Mouse (Mus musculus): ENCODE measurements at regions not wholly inside any gene's neighbourhood (a gene's known extent, or its start where the extent isn't known, plus 50 kb on each side); places are given as distances from the start of the nearest gene placed in this dataset.

- ATAC-seq: no peak
Observed at GRCm38 (mm10) chr5:82472146-82472545, 882.8 kb downstream of the Tecrl start.

GRCm38 (mm10) chr5:82464272-82464671 lies 890.7 kb downstream of the Tecrl start:
- no peak for ATAC-seq
- no peaks in the 10 kb centered on the region for H3K9me3 ChIP-seq (replicated peaks)
- no peak overlapping the region for H3K9ac ChIP-seq
- no peak overlapping the region for H3K4me3 ChIP-seq
- 93% methylated on average over 2 of the region's 2 CpGs for WGBS
- H3K4me2 ChIP-seq: no peak overlapping the region
- H3K4me1 ChIP-seq: no peaks in the 10 kb centered on the region
- no peaks in the 10 kb centered on the region for H3K36me3 ChIP-seq (ENCODE audit: poor library complexity, severe bottlenecking)
- H3K27ac ChIP-seq: no peak overlapping the region
- H3K27me3 ChIP-seq: no peaks in the 10 kb centered on the region

More at GRCm38 (mm10) chr5:82472146-82472545, 882.8 kb downstream of the Tecrl start:
- no peak overlapping the region for H3K27ac ChIP-seq
- H3K9ac ChIP-seq: no peak overlapping the region
- H3K36me3 ChIP-seq (ENCODE audit: poor library complexity, severe bottlenecking): no peaks in the 10 kb centered on the region
- no peaks in the 10 kb centered on the region for H3K27me3 ChIP-seq
- no peaks in the 10 kb centered on the region for H3K9me3 ChIP-seq (replicated peaks)
- no peak overlapping the region for H3K4me3 ChIP-seq
- H3K4me1 ChIP-seq: no peaks in the 10 kb centered on the region
- WGBS: 91% methylated on average over 2 of the region's 2 CpGs
- H3K4me2 ChIP-seq: no peak overlapping the region

GRCm38 (mm10) chr5:82441288-82441687 lies 913.7 kb downstream of the Tecrl start:
- WGBS: 58% methylated on average over 4 of the region's 4 CpGs
- no peaks in the 10 kb centered on the region for H3K4me1 ChIP-seq
- ATAC-seq: no peak
- H3K36me3 ChIP-seq (ENCODE audit: poor library complexity, severe bottlenecking): no peaks in the 10 kb centered on the region
- no peak overlapping the region for H3K4me2 ChIP-seq
- H3K27me3 ChIP-seq: no peaks in the 10 kb centered on the region
- no peak overlapping the region for H3K9ac ChIP-seq
- H3K27ac ChIP-seq: no peak overlapping the region
- no peak overlapping the region for H3K4me3 ChIP-seq
- no peaks in the 10 kb centered on the region for H3K9me3 ChIP-seq (replicated peaks)

- H3K9me3 ChIP-seq (replicated peaks): no peaks in the 10 kb centered on the region
- H3K4me2 ChIP-seq: no peak overlapping the region
- H3K27ac ChIP-seq: no peak overlapping the region
- ATAC-seq: 0 out of 2 replicates have a peak, but pooled peaks have one; percentile 48
- H3K27me3 ChIP-seq: no peaks in the 10 kb centered on the region
- H3K4me3 ChIP-seq: no peak overlapping the region
- WGBS: 78% methylated on average over 2 of the region's 2 CpGs
- H3K4me1 ChIP-seq: no peaks in the 10 kb centered on the region
- no peaks in the 10 kb centered on the region for H3K36me3 ChIP-seq (ENCODE audit: poor library complexity, severe bottlenecking)
- no peak overlapping the region for H3K9ac ChIP-seq
Observed at GRCm38 (mm10) chr5:82440126-82440525, 914.9 kb downstream of the Tecrl start.

GRCm38 (mm10) chr5:82420396-82420795 lies 934.6 kb downstream of the Tecrl start:
- Histone ChIP-seq H3K36me3 (ENCODE audit: poor library complexity, severe bottlenecking) (no peaks in the 10 kb centered on the region), H3K27ac (no peak overlapping the region), H3K4me2 (no peak overlapping the region), H3K4me1 (no peaks in the 10 kb centered on the region), H3K27me3 (no peaks in the 10 kb centered on the region), H3K9me3 (replicated peaks) (no peaks in the 10 kb centered on the region), H3K9ac (no peak overlapping the region), H3K4me3 (no peak overlapping the region)
- ATAC-seq: no peak

GRCm38 (mm10) chr5:82396632-82397234 lies 958.3 kb downstream of the Tecrl start:
- WGBS: 64% methylated on average over 5 of the region's 5 CpGs
- Histone ChIP-seq H3K36me3 (ENCODE audit: poor library complexity, severe bottlenecking) (no peaks in the 10 kb centered on the region), H3K4me1 (no peaks in the 10 kb centered on the region), H3K27me3 (no peaks in the 10 kb centered on the region), H3K27ac (no peak overlapping the region), H3K4me2 (no peak overlapping the region), H3K4me3 (no peak overlapping the region), H3K9me3 (replicated peaks) (no peaks in the 10 kb centered on the region), H3K9ac (no peak overlapping the region)
- no peak for ATAC-seq

GRCm38 (mm10) chr5:82361624-82362023 lies 993.4 kb downstream of the Tecrl start:
- no peak for ATAC-seq
- 71% methylated on average over 3 of the region's 3 CpGs for WGBS

GRCm38 (mm10) chr5:82356336-82356735 lies 998.7 kb downstream of the Tecrl start:
- no peak overlapping the region for H3K4me3 ChIP-seq
- no peaks in the 10 kb centered on the region for H3K9me3 ChIP-seq (replicated peaks)
- ATAC-seq: no peak
- H3K36me3 ChIP-seq (ENCODE audit: poor library complexity, severe bottlenecking): no peaks in the 10 kb centered on the region
- H3K4me1 ChIP-seq: no peaks in the 10 kb centered on the region
- H3K9ac ChIP-seq: no peak overlapping the region
- H3K27me3 ChIP-seq: no peaks in the 10 kb centered on the region
- H3K4me2 ChIP-seq: no peak overlapping the region
- no peak overlapping the region for H3K27ac ChIP-seq
- WGBS: 83% methylated on average over 5 of the region's 5 CpGs

More at GRCm38 (mm10) chr5:82361624-82362023, 993.4 kb downstream of the Tecrl start:
- Histone ChIP-seq H3K36me3 (ENCODE audit: poor library complexity, severe bottlenecking) (no peaks in the 10 kb centered on the region), H3K9me3 (replicated peaks) (no peaks in the 10 kb centered on the region), H3K4me3 (no peak overlapping the region), H3K4me1 (no peaks in the 10 kb centered on the region), H3K27me3 (no peaks in the 10 kb centered on the region), H3K27ac (no peak overlapping the region), H3K4me2 (no peak overlapping the region), H3K9ac (no peak overlapping the region)

GRCm38 (mm10) chr5:82351089-82351488 lies 1003.9 kb downstream of the Tecrl start:
- no peak for ATAC-seq
- H3K36me3 ChIP-seq (ENCODE audit: poor library complexity, severe bottlenecking): no peaks in the 10 kb centered on the region
- no peaks in the 10 kb centered on the region for H3K4me1 ChIP-seq
- WGBS: 95% methylated on average over 2 of the region's 2 CpGs
- H3K9ac ChIP-seq: no peak overlapping the region
- H3K9me3 ChIP-seq (replicated peaks): no peaks in the 10 kb centered on the region
- H3K4me2 ChIP-seq: no peak overlapping the region
- no peaks in the 10 kb centered on the region for H3K27me3 ChIP-seq
- no peak overlapping the region for H3K27ac ChIP-seq
- no peak overlapping the region for H3K4me3 ChIP-seq

- no peak overlapping the region for H3K4me2 ChIP-seq
- no peak overlapping the region for H3K9ac ChIP-seq
- H3K4me1 ChIP-seq: no peaks in the 10 kb centered on the region
- H3K9me3 ChIP-seq (replicated peaks): no peaks in the 10 kb centered on the region
- no peak overlapping the region for H3K27ac ChIP-seq
- no peak overlapping the region for H3K4me3 ChIP-seq
- ATAC-seq: peak; percentile 81; the same call in 1 of the 2 replicates
- 6% methylated on average over 7 of the region's 7 CpGs for WGBS
- no peaks in the 10 kb centered on the region for H3K27me3 ChIP-seq
- H3K36me3 ChIP-seq (ENCODE audit: poor library complexity, severe bottlenecking): no peaks in the 10 kb centered on the region
Observed at GRCm38 (mm10) chr5:82346672-82347071, 1008.3 kb downstream of the Tecrl start.

- H3K27ac ChIP-seq: no peak overlapping the region
- H3K27me3 ChIP-seq: no peaks in the 10 kb centered on the region
- no peak overlapping the region for H3K9ac ChIP-seq
- no peaks in the 10 kb centered on the region for H3K9me3 ChIP-seq (replicated peaks)
- peak; percentile 75 for ATAC-seq
- 55% methylated on average over 4 of the region's 4 CpGs for WGBS
- no peaks in the 10 kb centered on the region for H3K4me1 ChIP-seq
- H3K4me3 ChIP-seq: no peak overlapping the region
- H3K4me2 ChIP-seq: no peak overlapping the region
- H3K36me3 ChIP-seq (ENCODE audit: poor library complexity, severe bottlenecking): no peaks in the 10 kb centered on the region
Observed at GRCm38 (mm10) chr5:82324354-82324753, 1030.6 kb downstream of the Tecrl start.

GRCm38 (mm10) chr5:82319709-82320333 lies 1035.2 kb downstream of the Tecrl start:
- no peaks in the 10 kb centered on the region for H3K4me1 ChIP-seq
- no peak for ATAC-seq
- no peak overlapping the region for H3K4me2 ChIP-seq
- H3K36me3 ChIP-seq (ENCODE audit: poor library complexity, severe bottlenecking): no peaks in the 10 kb centered on the region
- H3K9me3 ChIP-seq (replicated peaks): no peaks in the 10 kb centered on the region
- no peak overlapping the region for H3K4me3 ChIP-seq
- H3K9ac ChIP-seq: no peak overlapping the region
- no peaks in the 10 kb centered on the region for H3K27me3 ChIP-seq
- H3K27ac ChIP-seq: no peak overlapping the region
- 85% methylated on average over 1 of the region's 1 CpGs for WGBS

GRCm38 (mm10) chr5:82312054-82312453 lies 1042.9 kb downstream of the Tecrl start:
- no peak overlapping the region for H3K4me2 ChIP-seq
- WGBS: 22% methylated on average over 6 of the region's 6 CpGs

More at GRCm38 (mm10) chr5:82312054-82312453, 1042.9 kb downstream of the Tecrl start:
- Histone ChIP-seq H3K27ac (no peak overlapping the region), H3K9ac (no peak overlapping the region), H3K4me1 (peaks cover 4% of the 10 kb centered on the region; the same call in 1 of the 2 replicates), H3K9me3 (replicated peaks) (no peaks in the 10 kb centered on the region), H3K4me3 (no peak overlapping the region), H3K27me3 (no peaks in the 10 kb centered on the region), H3K36me3 (ENCODE audit: poor library complexity, severe bottlenecking) (no peaks in the 10 kb centered on the region)
- no peak for ATAC-seq

Measured in forebrain, embryonic 13.5 days (tissue).